Mouse (Mus musculus) ES-Bruce4 (cell line): ENCODE measurements around the gene Spata13.

Source experiments
- CTCF ChIP-seq: IDR thresholded peaks from one replicate; pipeline ENCODE4 v1.8.1; 2011; ENCODE audit warnings: low read depth, low read length
- POLR2A ChIP-seq: IDR thresholded peaks from one replicate; pipeline ENCODE4 v1.8.1; 2011; ENCODE audit warnings: low read length; ENCODE audit not compliant: insufficient read depth

DNA sequence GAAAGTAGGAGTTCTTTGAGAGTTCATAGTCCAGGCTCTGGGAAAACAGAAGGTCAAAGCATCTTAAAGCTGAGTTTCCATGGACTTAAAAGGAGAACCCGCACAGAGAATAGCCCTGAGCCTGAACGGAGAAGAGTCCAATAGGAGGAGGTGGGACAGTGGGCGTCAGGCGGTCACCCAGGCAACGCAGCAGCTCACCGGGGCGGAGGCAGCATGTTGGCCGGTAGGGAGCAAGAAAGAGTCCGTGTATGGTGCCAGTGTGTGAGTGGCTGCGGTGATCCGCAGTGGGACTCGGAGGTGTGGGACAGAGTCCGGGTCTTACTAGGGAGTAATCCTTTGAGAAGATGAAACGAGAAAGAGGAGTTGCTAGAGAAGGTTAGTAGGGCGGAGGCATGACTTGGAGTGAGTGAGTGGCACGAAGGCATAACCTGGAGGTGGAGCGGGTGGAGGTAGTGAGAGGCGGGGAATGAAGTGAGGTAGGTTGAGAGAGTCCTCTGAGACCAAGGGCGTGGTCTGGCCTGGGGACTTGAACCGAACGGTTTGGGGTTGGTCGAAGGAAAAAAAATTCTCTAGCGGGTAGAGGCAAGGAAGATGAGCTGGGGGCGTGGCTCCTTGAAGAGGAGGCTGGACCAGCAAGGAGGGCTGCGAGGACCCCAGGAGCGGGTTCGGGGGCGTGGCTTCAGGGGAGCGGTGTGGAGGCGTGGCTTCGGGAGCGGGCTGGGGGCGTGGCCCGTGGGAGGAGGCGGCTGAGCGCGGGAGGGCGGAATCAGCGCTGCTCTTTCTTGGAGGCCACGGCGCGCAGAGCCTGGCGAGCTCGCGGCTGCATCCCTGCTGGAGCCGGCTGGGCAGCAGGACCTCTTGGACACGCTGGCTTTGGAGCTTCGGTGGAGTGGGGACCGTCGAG, at the start of gene Spata13:
- TF ChIP-seq CTCF (no peak), POLR2A (peak; percentile 64)
